Mouse (Mus musculus) lung, postnatal 0 days (tissue): ENCODE data around the gene Pigz. TPM values are rescaled to one million over a fixed set of nuclear protein-coding genes. Genes with fewer than 3 reads are reported as not detected.

Experiments used
- ATAC-seq: fragments of 200-750 bp; cut with Nextera tagmentation; 2 replicates; pipeline ENCODE4 v1.8.0; 2017; ENCODE audit warnings: moderate library complexity
- DNase-seq: peaks from one replicate; pipeline ENCODE4 v3.0.0-alpha.2; 2016; ENCODE audit warnings: low spot score
- H3K27ac ChIP-seq: fragments of 300-500 bp; sonication (generic); 2 replicates; pipeline ENCODE4 v1.5.1; 2014; ENCODE audit warnings: antibody characterized with exemption, mild to moderate bottlenecking, low read length, mixed read lengths
- H3K27me3 ChIP-seq: fragments of 300-500 bp; sonication (generic); replicated peaks from 2 replicates; pipeline ENCODE4 v1.6.1; 2014; ENCODE audit warnings: low read length, mixed read lengths; ENCODE audit not compliant: insufficient read depth
- H3K36me3 ChIP-seq: fragments of 300-500 bp; sonication (generic); 2 replicates; pipeline ENCODE4 v1.6.1; 2014; ENCODE audit warnings: low read length, mixed read lengths; ENCODE audit not compliant: insufficient read depth
- H3K4me1 ChIP-seq: fragments of 300-500 bp; sonication (generic); 2 replicates; pipeline ENCODE4 v1.6.1; 2014; ENCODE audit warnings: antibody characterized with exemption, low read depth, low read length, mixed read lengths; ENCODE audit not compliant: insufficient read depth
- H3K4me2 ChIP-seq: fragments of 300-500 bp; sonication (generic); replicated peaks from 2 replicates; pipeline ENCODE4 v1.6.1; 2014; ENCODE audit warnings: low read depth, mild to moderate bottlenecking, low read length, moderate library complexity, mixed read lengths
- H3K4me3 ChIP-seq: fragments of 300-500 bp; sonication (generic); 2 replicates; pipeline ENCODE4 v1.5.1; 2014; ENCODE audit warnings: low read depth, low read length
- H3K9ac ChIP-seq: fragments of 300-500 bp; sonication (generic); replicated peaks from 2 replicates; pipeline ENCODE4 v1.6.1; 2014; ENCODE audit warnings: low read depth, mild to moderate bottlenecking
- H3K9me3 ChIP-seq: fragments of 300-500 bp; sonication (generic); 2 replicates; pipeline ENCODE4 v1.6.1; 2016; ENCODE audit warnings: low read length, mixed read lengths
- CTCF ChIP-seq: IDR thresholded peaks from 2 replicates; pipeline ENCODE4 v1.5.1; 2016; ENCODE audit warnings: antibody characterized with exemption, mild to moderate bottlenecking
- EP300 ChIP-seq: IDR thresholded peaks from 2 replicates; pipeline ENCODE4 v1.6.1; 2016; ENCODE audit warnings: antibody characterized with exemption, mild to moderate bottlenecking, control low read depth
- WGBS: fragments of 180-500 bp; shearing (Covaris S2); extraction: QIAGEN DNeasy Blood & Tissue Kit; methylation state at CpG from one replicate; pipeline ENCODE4 v1.1.7; 2014; 5-methylcytosine and 5-hydroxymethylcytosine counted together
- microRNA-seq: library from miRNA; unstranded; fragments of <30 nt; microRNA quantifications from one replicate; pipeline ENCODE4, GENCODE M21; 2016
- polyA plus RNA-seq: library from polyadenylated mRNA; unstranded; fragments of >200 nt; fragmentation: Nextera tagmentation; extraction: Ambion mirVana; gene quantifications from 2 replicates; pipeline ENCODE4 v1.2.1, GENCODE M21; 2015

Gene Pigz
- polyA plus RNA-seq, 1 experiment from 2014 or later: 0.30 TPM

DNA sequence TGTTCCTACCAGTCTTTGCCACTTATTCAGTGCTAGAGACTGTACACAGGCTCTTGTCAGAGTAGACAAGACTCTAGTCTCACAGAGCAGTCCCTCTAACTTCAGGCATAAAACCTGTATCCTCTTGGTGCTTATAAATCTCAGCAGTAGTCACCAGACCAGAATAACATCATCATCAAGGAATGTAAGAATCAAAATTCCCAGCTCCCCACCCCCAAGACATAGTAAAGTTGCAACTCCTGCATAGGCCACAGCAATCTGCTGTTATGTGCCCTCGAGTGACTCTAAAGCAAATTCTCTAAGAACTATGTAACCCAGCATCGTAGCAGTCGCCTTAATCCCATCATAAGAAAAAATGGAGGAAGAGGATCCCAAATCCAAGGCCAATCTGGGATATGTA is 45.9 kb downstream of the Pigz start:
- Histone ChIP-seq H3K9me3 (no peaks in the 10 kb centered on the region), H3K4me3 (no peak overlapping the region), H3K36me3 (peaks cover 11% of the 10 kb centered on the region), H3K27me3 (no peaks in the 10 kb centered on the region), H3K9ac (no peak overlapping the region), H3K4me1 (no peaks in the 10 kb centered on the region), H3K27ac (no peak overlapping the region), H3K4me2 (no peak overlapping the region)
- 93% methylated on average over 3 of the region's 3 CpGs for WGBS
- ATAC-seq (no peak), DNase-seq (no peak)
- TF ChIP-seq EP300 (no peak), CTCF (no peak)

DNA sequence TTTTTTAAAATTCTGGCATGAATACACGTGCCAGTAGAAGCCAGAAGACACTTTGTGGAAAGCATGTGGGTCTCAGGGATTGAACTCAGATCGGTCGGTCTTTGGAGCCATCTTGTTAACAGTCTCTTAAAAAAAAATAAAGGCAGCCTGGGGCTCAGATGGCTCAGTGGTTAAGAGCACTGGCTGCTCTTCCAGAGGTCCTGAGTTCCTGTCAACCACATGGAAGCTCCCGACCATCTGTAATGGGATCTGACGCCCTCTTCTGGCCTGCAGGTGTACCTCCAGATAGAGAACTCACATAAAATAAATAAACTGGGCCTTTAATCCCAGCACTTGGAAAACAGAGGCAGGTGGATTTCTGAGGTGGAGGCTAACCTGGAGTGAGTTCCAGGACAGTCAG is 47.3 kb downstream of the Pigz start:
- H3K9me3 ChIP-seq: no peaks in the 10 kb centered on the region
- no peak overlapping the region for H3K27ac ChIP-seq
- no peak overlapping the region for H3K4me3 ChIP-seq
- H3K4me1 ChIP-seq: no peaks in the 10 kb centered on the region
- WGBS: 74% methylated on average over 5 of the region's 5 CpGs
- no peak for DNase-seq
- no peak overlapping the region for H3K9ac ChIP-seq
- TF ChIP-seq CTCF: peak; percentile 9; the same call in 1 of the 2 replicates
- no peak for TF ChIP-seq EP300
- no peak for ATAC-seq
- 0 out of 2 replicates have a peak, but pooled peaks cover 6% of the 10 kb centered on the region for H3K36me3 ChIP-seq
- no peak overlapping the region for H3K4me2 ChIP-seq
- no peaks in the 10 kb centered on the region for H3K27me3 ChIP-seq

DNA sequence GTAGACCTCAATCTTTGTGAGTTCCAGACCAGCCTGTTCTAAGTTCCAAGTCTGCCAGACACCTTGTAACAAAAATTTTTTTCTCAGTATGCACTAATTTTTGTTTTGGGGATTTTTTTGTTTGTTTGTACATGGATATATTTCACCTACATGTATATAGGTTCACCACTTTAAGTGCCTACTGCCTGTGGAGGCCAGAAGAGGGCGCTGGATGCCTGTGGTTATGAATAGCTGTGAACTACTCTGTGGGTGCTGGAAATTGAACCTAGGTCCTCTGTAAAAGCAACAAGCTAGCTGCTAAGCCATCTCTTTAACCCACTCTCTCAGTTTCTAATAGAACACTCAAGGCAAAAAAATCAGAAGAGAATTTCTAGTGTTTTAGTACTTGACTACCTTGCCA is 58.4 kb downstream of the Pigz start:
- peaks cover 15% of the 10 kb centered on the region; the same call in 1 of the 2 replicates for H3K36me3 ChIP-seq
- no peak for ATAC-seq
- WGBS: 65% methylated on average over 1 of the region's 1 CpGs

DNA sequence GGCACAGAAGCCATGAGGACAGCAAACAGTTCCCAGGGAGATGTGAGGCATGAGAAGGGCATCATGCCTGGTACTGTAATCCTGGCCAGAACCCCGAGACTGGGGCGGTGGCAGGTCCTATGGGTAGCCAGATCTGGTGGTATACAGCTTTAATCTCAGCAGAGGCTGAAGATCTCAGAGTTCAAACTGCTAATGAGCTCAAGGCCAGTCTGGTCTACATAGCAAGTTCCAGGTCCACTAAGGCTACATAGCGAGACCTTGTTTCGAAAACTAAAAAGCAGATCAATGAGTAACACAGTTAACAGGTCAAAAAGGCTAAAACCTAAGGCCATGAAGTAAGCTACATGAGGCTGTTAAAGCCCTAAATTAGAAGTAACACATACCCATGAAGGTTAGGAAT is 59.5 kb downstream of the Pigz start:
- H3K9ac ChIP-seq: no peak overlapping the region
- H3K27ac ChIP-seq: no peak overlapping the region
- H3K4me3 ChIP-seq: no peak overlapping the region
- DNase-seq (no peak), ATAC-seq (no peak)
- 98% methylated on average over 4 of the region's 4 CpGs for WGBS
- no peak overlapping the region for H3K4me2 ChIP-seq
- H3K4me1 ChIP-seq: no peaks in the 10 kb centered on the region
- H3K9me3 ChIP-seq: no peaks in the 10 kb centered on the region
- H3K27me3 ChIP-seq: no peaks in the 10 kb centered on the region
- peaks cover 15% of the 10 kb centered on the region; the same call in 1 of the 2 replicates for H3K36me3 ChIP-seq
- TF ChIP-seq EP300 (no peak), CTCF (no peak)

More for the DNA sequence above, 58.4 kb downstream of the Pigz start:
- Histone ChIP-seq H3K4me1 (no peaks in the 10 kb centered on the region), H3K9me3 (no peaks in the 10 kb centered on the region), H3K4me2 (no peak overlapping the region), H3K9ac (no peak overlapping the region), H3K27me3 (no peaks in the 10 kb centered on the region), H3K27ac (no peak overlapping the region), H3K4me3 (no peak overlapping the region)
- TF ChIP-seq EP300 (no peak), CTCF (peak; percentile 34)
- no peak for DNase-seq

DNA sequence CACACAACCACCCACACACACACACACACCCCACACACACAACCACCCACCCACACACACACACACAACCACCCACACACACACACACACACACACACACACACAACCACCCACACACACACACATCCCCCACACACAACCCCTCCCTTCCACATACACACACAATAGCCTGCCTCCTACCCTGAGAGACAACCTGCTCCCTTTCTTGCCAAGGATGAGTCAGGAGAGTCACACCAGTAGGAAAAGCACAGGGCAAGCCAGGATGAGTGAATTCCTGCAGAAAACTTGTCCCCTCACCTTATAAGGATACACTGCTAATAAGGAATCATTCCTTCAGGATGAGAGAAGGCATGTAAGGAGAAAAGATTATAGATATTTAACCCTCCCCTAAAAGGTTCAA is 60.3 kb downstream of the Pigz start:
- ATAC-seq (no peak), DNase-seq (no peak)
- Histone ChIP-seq H3K27ac (no peak overlapping the region), H3K9me3 (no peaks in the 10 kb centered on the region), H3K4me2 (no peak overlapping the region), H3K27me3 (no peaks in the 10 kb centered on the region), H3K4me1 (no peaks in the 10 kb centered on the region), H3K4me3 (no peak overlapping the region), H3K36me3 (peaks cover 8% of the 10 kb centered on the region; the same call in 1 of the 2 replicates), H3K9ac (no peak overlapping the region)
- no peak for TF ChIP-seq EP300
- TF ChIP-seq CTCF: no peak

Small RNA genes within 50 kb of the gene (microRNA-seq; reads per million reads assigned to microRNA genes)
- not detected for gene Gm26269

Other genes starting within 250 kb of the Pigz start
- gene Meltf, start 55.0 kb upstream of the Pigz start, polyA plus RNA-seq: 0.04 TPM in 1 of 2 replicates, not detected in the other
- gene 0610012G03Rik, start 14.6 kb downstream of the Pigz start, polyA plus RNA-seq: 79.7 and 82.8 TPM in 2 replicates
- gene Ncbp2, start 14.7 kb downstream of the Pigz start, polyA plus RNA-seq: 38.6 and 48.5 TPM in 2 replicates
- gene Senp5, start 69.4 kb downstream of the Pigz start, polyA plus RNA-seq: 5.5 and 6.0 TPM in 2 replicates
- 25.8 and 30.6 TPM in 2 replicates for gene Pak2, start 145.5 kb downstream of the Pigz start, polyA plus RNA-seq
- 57.7 and 61.4 TPM in 2 replicates for gene Pigx, start 165.9 kb downstream of the Pigz start, polyA plus RNA-seq
- 17.3 and 21.6 TPM in 2 replicates for gene Cep19, start 165.9 kb downstream of the Pigz start, polyA plus RNA-seq
- gene Nrros, start 231.7 kb downstream of the Pigz start, polyA plus RNA-seq: 31.5 and 43.5 TPM in 2 replicates
- gene Bex6, start 246.0 kb downstream of the Pigz start, polyA plus RNA-seq: 0.18 TPM in 1 of 2 replicates, not detected in the other